Mouse (Mus musculus) hindbrain, embryonic 11.5 days (tissue): Measurements from ENCODE around the gene Zfp771. TPM values are rescaled to one million over a fixed set of nuclear protein-coding genes. Genes with fewer than 3 reads are reported as not detected.

Source experiments
- ATAC-seq: fragments of 200-750 bp; cut with Nextera tagmentation; 2 replicates; pipeline ENCODE4 v1.8.0; 2017; ENCODE audit warnings: mild to moderate bottlenecking, moderate TSS enrichment, moderate library complexity; ENCODE audit not compliant: low FRiP score
- DNase-seq: peaks from one replicate; pipeline ENCODE4 v3.0.0-alpha.2; 2015; ENCODE audit warnings: low spot score
- H3K27ac ChIP-seq: fragments of 300-500 bp; sonication (generic); 2 replicates; pipeline ENCODE4 v1.5.1; 2014; ENCODE audit warnings: mild to moderate bottlenecking, low read depth, low read length
- H3K27me3 ChIP-seq: fragments of 300-500 bp; sonication (generic); 2 replicates; pipeline ENCODE4 v1.6.1; 2014; ENCODE audit warnings: mild to moderate bottlenecking, low read length, moderate library complexity, mixed read lengths; ENCODE audit not compliant: control insufficient read depth, insufficient read depth
- H3K36me3 ChIP-seq: fragments of 300-500 bp; sonication (generic); 2 replicates; pipeline ENCODE4 v1.6.1; 2014; ENCODE audit warnings: mild to moderate bottlenecking, low read length, moderate library complexity, mixed read lengths; ENCODE audit not compliant: control insufficient read depth, insufficient read depth
- H3K4me1 ChIP-seq: fragments of 300-500 bp; sonication (generic); replicated peaks from 2 replicates; pipeline ENCODE4 v1.6.1; 2014; ENCODE audit warnings: low read length, mixed read lengths; ENCODE audit not compliant: control insufficient read depth, insufficient read depth
- H3K4me2 ChIP-seq: fragments of 300-500 bp; sonication (generic); replicated peaks from 2 replicates; pipeline ENCODE4 v1.6.1; 2014; ENCODE audit warnings: mild to moderate bottlenecking, low read depth, low read length
- H3K4me3 ChIP-seq: fragments of 300-500 bp; sonication (generic); 2 replicates; pipeline ENCODE4 v1.5.1; 2014; ENCODE audit warnings: low read depth, low read length
- H3K9ac ChIP-seq: fragments of 300-500 bp; sonication (generic); 2 replicates; pipeline ENCODE4 v1.6.1; 2014; ENCODE audit warnings: low read depth, low read length
- H3K9me3 ChIP-seq: fragments of 300-500 bp; sonication (generic); 2 replicates; pipeline ENCODE4 v1.6.1; 2016; ENCODE audit warnings: low read length; ENCODE audit not compliant: control insufficient read depth
- WGBS: fragments of 180-500 bp; shearing (Covaris S2); extraction: QIAGEN DNeasy Blood & Tissue Kit; methylation state at CpG from one replicate; pipeline ENCODE4 v1.1.7; 2014; 5-methylcytosine and 5-hydroxymethylcytosine counted together
- polyA plus RNA-seq: library from polyadenylated mRNA; unstranded; fragments of >200 nt; fragmentation: Nextera tagmentation; extraction: Ambion mirVana; gene quantifications from 2 replicates; pipeline ENCODE4 v1.2.1, GENCODE M21; 2014

The Zfp771 gene
- polyA plus RNA-seq, 1 experiment from 2014 or later = 53.2 TPM

DNA sequence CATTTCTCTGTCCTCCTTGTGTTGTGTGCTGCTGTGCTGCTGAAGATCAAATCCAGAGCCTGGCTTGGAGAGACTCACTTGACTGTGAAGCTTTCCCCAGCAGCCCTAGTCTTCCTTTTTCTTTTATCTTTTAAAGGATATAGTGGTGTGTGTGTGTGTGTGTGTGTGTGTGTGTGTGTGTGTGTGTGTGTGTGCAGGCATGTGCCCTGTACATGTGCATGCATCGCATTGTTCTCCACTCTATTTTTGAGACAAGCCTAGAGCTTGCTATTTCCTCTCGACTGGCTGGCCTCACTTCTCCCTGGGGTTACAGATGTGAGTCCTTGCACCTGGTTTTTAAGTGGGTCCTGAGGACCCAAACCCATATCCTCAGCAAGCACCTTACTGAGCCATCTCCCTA is 38.1 kb downstream of the Zfp771 start:
- ATAC-seq = no peak
- Histone ChIP-seq H3K27ac (no peak overlapping the region), H3K4me2 (no peak overlapping the region), H3K9ac (no peak overlapping the region), H3K36me3 (no peaks in the 10 kb centered on the region), H3K27me3 (no peaks in the 10 kb centered on the region), H3K4me3 (no peak overlapping the region), H3K9me3 (peaks cover 4% of the 10 kb centered on the region; the same call in 1 of the 2 replicates), H3K4me1 (no peaks in the 10 kb centered on the region; the same call in 1 of the 2 replicates)
- no peak for DNase-seq
- 81% methylated on average over 2 of the region's 2 CpGs for WGBS

DNA sequence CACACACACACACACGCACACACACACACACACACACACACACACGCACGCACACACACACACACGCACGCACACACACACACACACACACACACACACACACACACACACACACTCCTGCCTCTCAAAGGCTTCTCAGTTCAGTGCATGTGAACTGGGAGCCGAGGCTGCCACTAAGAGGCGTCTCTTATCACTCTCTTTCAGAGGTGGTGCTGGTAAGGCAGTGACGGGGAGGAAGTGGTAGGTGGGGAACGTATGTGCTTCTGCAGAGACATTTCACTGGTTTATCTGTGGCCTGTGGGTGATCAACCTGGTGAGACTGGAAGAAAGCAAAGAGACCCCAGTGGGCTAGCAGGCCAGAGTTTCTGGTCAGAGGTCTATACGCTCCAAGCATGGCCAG is 41.1 kb downstream of the Zfp771 start:
- DNase-seq (no peak), ATAC-seq (no peak)
- Histone ChIP-seq H3K4me3 (no peak overlapping the region), H3K9me3 (peaks cover 4% of the 10 kb centered on the region; the same call in 1 of the 2 replicates), H3K27me3 (no peaks in the 10 kb centered on the region), H3K4me2 (no peak overlapping the region), H3K4me1 (no peaks in the 10 kb centered on the region), H3K36me3 (no peaks in the 10 kb centered on the region), H3K9ac (no peak overlapping the region), H3K27ac (no peak overlapping the region)
- 82% methylated on average over 5 of the region's 10 CpGs for WGBS

- Histone ChIP-seq H3K4me1 (no peaks in the 10 kb centered on the region), H3K4me2 (no peak overlapping the region), H3K27ac (no peak overlapping the region), H3K36me3 (no peaks in the 10 kb centered on the region), H3K4me3 (no peak overlapping the region), H3K9ac (no peak overlapping the region), H3K27me3 (no peaks in the 10 kb centered on the region), H3K9me3 (peaks cover 4% of the 10 kb centered on the region; the same call in 1 of the 2 replicates)
- no peak for ATAC-seq
- no peak for DNase-seq
- 70% methylated on average over 1 of the region's 1 CpGs for WGBS
These were observed 43.9 kb downstream of the Zfp771 start for GRCm38 (mm10) chr7:127287940-127288339.

GRCm38 (mm10) chr7:127289306-127289705 is 45.2 kb downstream of the Zfp771 start:
- H3K4me2 ChIP-seq = no peak overlapping the region
- no peaks in the 10 kb centered on the region for H3K27me3 ChIP-seq
- DNase-seq (no peak), ATAC-seq (no peak)
- no peak overlapping the region for H3K27ac ChIP-seq
- H3K4me3 ChIP-seq = no peak overlapping the region
- H3K9ac ChIP-seq = no peak overlapping the region
- H3K36me3 ChIP-seq = no peaks in the 10 kb centered on the region
- WGBS = 93% methylated on average over 2 of the region's 2 CpGs
- peaks cover 4% of the 10 kb centered on the region; the same call in 1 of the 2 replicates for H3K9me3 ChIP-seq
- no peaks in the 10 kb centered on the region for H3K4me1 ChIP-seq

DNA sequence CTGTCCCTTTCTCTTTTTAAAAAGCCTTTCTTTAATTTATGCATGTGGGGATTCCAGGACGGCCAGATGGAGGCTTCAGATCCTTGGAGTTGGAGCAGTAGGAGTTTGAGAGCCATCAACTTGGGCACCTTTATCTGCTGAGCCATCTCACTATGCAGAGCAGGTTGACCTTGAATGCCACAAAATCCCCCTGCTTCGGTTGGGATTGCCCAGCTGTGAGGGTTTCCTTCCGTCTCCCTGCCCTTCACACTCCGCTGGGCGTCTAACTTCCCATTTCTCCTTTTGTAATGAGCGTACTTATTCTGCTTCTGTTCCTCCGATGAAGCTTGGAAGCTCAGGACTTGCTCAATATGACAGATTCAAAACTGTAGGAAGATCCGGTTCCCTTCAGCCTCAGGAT is 46.1 kb downstream of the Zfp771 start:
- 65% methylated on average over 8 of the region's 8 CpGs for WGBS
- Histone ChIP-seq H3K27me3 (no peaks in the 10 kb centered on the region), H3K27ac (no peak overlapping the region), H3K4me1 (no peaks in the 10 kb centered on the region), H3K4me3 (no peak overlapping the region), H3K4me2 (no peak overlapping the region), H3K36me3 (no peaks in the 10 kb centered on the region), H3K9me3 (peaks cover 4% of the 10 kb centered on the region; the same call in 1 of the 2 replicates), H3K9ac (no peak overlapping the region)
- ATAC-seq (no peak), DNase-seq (no peak)

GRCm38 (mm10) chr7:127296098-127296497 is 52.0 kb downstream of the Zfp771 start, which contains the start of gene Itgal:
Itgal (plus strand) TSS chr7:127296260.
- no peak within 1 kb of the TSS for H3K4me2 ChIP-seq
- H3K4me3 ChIP-seq = no peak within 1 kb of the TSS
- no peaks in the 10 kb centered on the region for H3K36me3 ChIP-seq
- no peak within 1 kb of the TSS for H3K9ac ChIP-seq
- no peaks in the 10 kb centered on the region for H3K4me1 ChIP-seq
- 88% methylated on average over 11 of the region's 11 CpGs for WGBS
- H3K27ac ChIP-seq = no peak within 1 kb of the TSS
- no peak for DNase-seq
- no peaks in the 10 kb centered on the region for H3K9me3 ChIP-seq
- H3K27me3 ChIP-seq = no peaks in the 10 kb centered on the region
- no peak for ATAC-seq

- WGBS = 81% methylated on average over 5 of the region's 5 CpGs
- ATAC-seq = no peak
These were observed 52.9 kb downstream of the Zfp771 start for GRCm38 (mm10) chr7:127296786-127297555.

GRCm38 (mm10) chr7:127297586-127298193 is 53.6 kb downstream of the Zfp771 start:
- Histone ChIP-seq H3K27ac (no peak overlapping the region), H3K27me3 (no peaks in the 10 kb centered on the region), H3K36me3 (no peaks in the 10 kb centered on the region), H3K4me3 (no peak overlapping the region), H3K4me2 (no peak overlapping the region), H3K9ac (no peak overlapping the region), H3K4me1 (no peaks in the 10 kb centered on the region), H3K9me3 (no peaks in the 10 kb centered on the region)
- no peak for ATAC-seq
- no peak for DNase-seq
- WGBS = 94% methylated on average over 5 of the region's 5 CpGs

More at GRCm38 (mm10) chr7:127296786-127297555, 52.9 kb downstream of the Zfp771 start:
- no peaks in the 10 kb centered on the region for H3K27me3 ChIP-seq
- H3K9me3 ChIP-seq = no peaks in the 10 kb centered on the region
- no peak for DNase-seq
- H3K36me3 ChIP-seq = no peaks in the 10 kb centered on the region
- no peak overlapping the region for H3K27ac ChIP-seq
- no peaks in the 10 kb centered on the region for H3K4me1 ChIP-seq
- no peak overlapping the region for H3K4me2 ChIP-seq
- H3K4me3 ChIP-seq = no peak overlapping the region
- no peak overlapping the region for H3K9ac ChIP-seq
